Mouse (Mus musculus): ENCODE data around the gene Sfxn5.

DNA sequence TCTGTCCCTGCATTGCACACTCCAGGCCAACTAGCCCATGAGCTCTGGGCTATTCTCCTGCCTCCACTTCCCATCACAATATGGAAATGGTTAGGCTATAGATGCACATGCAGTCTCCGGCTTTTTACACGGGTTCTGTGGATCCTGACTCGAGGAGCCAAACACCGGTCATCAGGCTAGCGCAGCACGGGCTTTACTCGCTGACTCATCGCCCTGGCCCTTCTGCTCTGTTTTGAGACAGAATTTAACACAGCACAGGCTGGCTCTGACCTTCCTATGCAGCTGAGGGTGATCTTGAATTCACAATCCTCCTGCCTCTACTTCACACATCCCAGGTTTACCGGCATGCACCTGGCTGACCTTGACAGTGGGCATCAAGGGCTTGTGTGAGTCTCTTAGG lies 60.8 kb downstream of the Sfxn5 start:
- TF ChIP-seq CTCF (IDR thresholded peaks at IDR 0.05; ENCODE audit: low read depth) (no peak), EP300 (IDR thresholded peaks at IDR 0.05; ENCODE audit: low read depth) (no peak)

Measured in heart, postnatal 0 days (tissue).